Mouse (Mus musculus): ENCODE measurements around the gene Tmem258. TPM values are rescaled to one million over a fixed set of nuclear protein-coding genes. Genes with fewer than 3 reads are reported as not detected.

Gene Tmem258
- polyA plus RNA-seq, 1 experiment = 329 TPM

- H3K4me3 ChIP-seq (ENCODE audit: control insufficient read depth, low read depth, low read length) = peak overlapping the region; percentile 99; the same call in 1 of the 2 replicates
- no peaks in the 10 kb centered on the region for H3K27me3 ChIP-seq (ENCODE audit: control insufficient read depth, insufficient read depth, low read length)
- no peaks in the 10 kb centered on the region for H3K4me1 ChIP-seq (ENCODE audit: control insufficient read depth, insufficient read depth, low read length)
- TF ChIP-seq POLR2A (IDR thresholded peaks at IDR 0.05; ENCODE audit: control insufficient read depth, low read depth, low read length) (no peak), CTCF (IDR thresholded peaks at IDR 0.05; ENCODE audit: control insufficient read depth, insufficient read depth, insufficient replicate concordance, low read depth, low read length) (no peak)
- 0 out of 2 replicates have a peak overlapping the region, but pooled peaks have one; percentile 19 for H3K27ac ChIP-seq (ENCODE audit: control insufficient read depth, insufficient read depth, low read depth, low read length)
- H3K36me3 ChIP-seq (ENCODE audit: control insufficient read depth, insufficient read depth, low read length) = no peaks in the 10 kb centered on the region
These were observed 795 bp downstream of the Tmem258 start for GRCm38 (mm10) chr19:10204616-10205001.

GRCm38 (mm10) chr19:10205051-10205450 lies 1.2 kb downstream of the Tmem258 start:
- no peak overlapping the region for H3K4me3 ChIP-seq (ENCODE audit: control insufficient read depth, low read depth, low read length)
- no peak overlapping the region for H3K27ac ChIP-seq (ENCODE audit: control insufficient read depth, insufficient read depth, low read depth, low read length)
- H3K36me3 ChIP-seq (ENCODE audit: control insufficient read depth, insufficient read depth, low read length) = no peaks in the 10 kb centered on the region
- TF ChIP-seq POLR2A (IDR thresholded peaks at IDR 0.05; ENCODE audit: control insufficient read depth, low read depth, low read length) (no peak), CTCF (IDR thresholded peaks at IDR 0.05; ENCODE audit: control insufficient read depth, insufficient read depth, insufficient replicate concordance, low read depth, low read length) (no peak)
- H3K27me3 ChIP-seq (ENCODE audit: control insufficient read depth, insufficient read depth, low read length) = no peaks in the 10 kb centered on the region
- no peaks in the 10 kb centered on the region for H3K4me1 ChIP-seq (ENCODE audit: control insufficient read depth, insufficient read depth, low read length)

- TF ChIP-seq CTCF (IDR thresholded peaks at IDR 0.05; ENCODE audit: control insufficient read depth, insufficient read depth, insufficient replicate concordance, low read depth, low read length) (no peak), POLR2A (IDR thresholded peaks at IDR 0.05; ENCODE audit: control insufficient read depth, low read depth, low read length) (no peak)
- no peaks in the 10 kb centered on the region for H3K4me1 ChIP-seq (ENCODE audit: control insufficient read depth, insufficient read depth, low read length)
- no peak overlapping the region for H3K4me3 ChIP-seq (ENCODE audit: control insufficient read depth, low read depth, low read length)
- H3K36me3 ChIP-seq (ENCODE audit: control insufficient read depth, insufficient read depth, low read length) = no peaks in the 10 kb centered on the region; the same call in none of the 2 replicates
- no peaks in the 10 kb centered on the region for H3K27me3 ChIP-seq (ENCODE audit: control insufficient read depth, insufficient read depth, low read length)
- peak overlapping the region; percentile 49 for H3K27ac ChIP-seq (ENCODE audit: control insufficient read depth, insufficient read depth, low read depth, low read length)
These were observed 5.0 kb downstream of the Tmem258 start for GRCm38 (mm10) chr19:10208851-10209250.

- Histone ChIP-seq H3K4me3 (ENCODE audit: control insufficient read depth, low read depth, low read length) (peak overlapping the region; percentile 35), H3K27ac (ENCODE audit: control insufficient read depth, insufficient read depth, low read depth, low read length) (no peak overlapping the region), H3K27me3 (ENCODE audit: control insufficient read depth, insufficient read depth, low read length) (no peaks in the 10 kb centered on the region), H3K36me3 (ENCODE audit: control insufficient read depth, insufficient read depth, low read length) (no peaks in the 10 kb centered on the region; the same call in none of the 2 replicates), H3K4me1 (ENCODE audit: control insufficient read depth, insufficient read depth, low read length) (no peaks in the 10 kb centered on the region)
- TF ChIP-seq CTCF (IDR thresholded peaks at IDR 0.05; ENCODE audit: control insufficient read depth, insufficient read depth, insufficient replicate concordance, low read depth, low read length) = no peak
- TF ChIP-seq POLR2A (IDR thresholded peaks at IDR 0.05; ENCODE audit: control insufficient read depth, low read depth, low read length) = no peak
These were observed 7.1 kb downstream of the Tmem258 start for GRCm38 (mm10) chr19:10210885-10211284.

- Histone ChIP-seq H3K36me3 (ENCODE audit: control insufficient read depth, insufficient read depth, low read length) (no peaks in the 10 kb centered on the region; the same call in none of the 2 replicates), H3K27ac (ENCODE audit: control insufficient read depth, insufficient read depth, low read depth, low read length) (no peak overlapping the region), H3K4me1 (ENCODE audit: control insufficient read depth, insufficient read depth, low read length) (no peaks in the 10 kb centered on the region), H3K4me3 (ENCODE audit: control insufficient read depth, low read depth, low read length) (no peak overlapping the region), H3K27me3 (ENCODE audit: control insufficient read depth, insufficient read depth, low read length) (no peaks in the 10 kb centered on the region)
- no peak for TF ChIP-seq CTCF (IDR thresholded peaks at IDR 0.05; ENCODE audit: control insufficient read depth, insufficient read depth, insufficient replicate concordance, low read depth, low read length)
- TF ChIP-seq POLR2A (IDR thresholded peaks at IDR 0.05; ENCODE audit: control insufficient read depth, low read depth, low read length) = no peak
These were observed 10.1 kb downstream of the Tmem258 start for GRCm38 (mm10) chr19:10213796-10214471.

- Histone ChIP-seq H3K27me3 (ENCODE audit: control insufficient read depth, insufficient read depth, low read length) (no peaks in the 10 kb centered on the region), H3K27ac (ENCODE audit: control insufficient read depth, insufficient read depth, low read depth, low read length) (no peak overlapping the region), H3K36me3 (ENCODE audit: control insufficient read depth, insufficient read depth, low read length) (no peaks in the 10 kb centered on the region; the same call in none of the 2 replicates), H3K4me1 (ENCODE audit: control insufficient read depth, insufficient read depth, low read length) (no peaks in the 10 kb centered on the region), H3K4me3 (ENCODE audit: control insufficient read depth, low read depth, low read length) (no peak overlapping the region)
- no peak for TF ChIP-seq CTCF (IDR thresholded peaks at IDR 0.05; ENCODE audit: control insufficient read depth, insufficient read depth, insufficient replicate concordance, low read depth, low read length)
- TF ChIP-seq POLR2A (IDR thresholded peaks at IDR 0.05; ENCODE audit: control insufficient read depth, low read depth, low read length) = no peak
These were observed 12.3 kb downstream of the Tmem258 start for GRCm38 (mm10) chr19:10216101-10216500.

- Histone ChIP-seq H3K27ac (ENCODE audit: control insufficient read depth, insufficient read depth, low read depth, low read length) (no peak overlapping the region), H3K4me1 (ENCODE audit: control insufficient read depth, insufficient read depth, low read length) (peaks cover 2% of the 10 kb centered on the region; the same call in 1 of the 2 replicates), H3K36me3 (ENCODE audit: control insufficient read depth, insufficient read depth, low read length) (no peaks in the 10 kb centered on the region), H3K27me3 (ENCODE audit: control insufficient read depth, insufficient read depth, low read length) (no peaks in the 10 kb centered on the region), H3K4me3 (ENCODE audit: control insufficient read depth, low read depth, low read length) (no peak overlapping the region)
- TF ChIP-seq CTCF (IDR thresholded peaks at IDR 0.05; ENCODE audit: control insufficient read depth, insufficient read depth, insufficient replicate concordance, low read depth, low read length) (no peak), POLR2A (IDR thresholded peaks at IDR 0.05; ENCODE audit: control insufficient read depth, low read depth, low read length) (no peak)
These were observed 15.3 kb downstream of the Tmem258 start for GRCm38 (mm10) chr19:10219108-10219507.

Measured in testis, adult 2 months (tissue).